Mouse (Mus musculus) kidney, adult 10 weeks (tissue): ENCODE measurements around the gene Ifit1bl1. TPM values are rescaled to one million over a fixed set of nuclear protein-coding genes. Genes with fewer than 3 reads are reported as not detected.

Experiments used
- polyA plus RNA-seq: library from polyadenylated mRNA; stranded (reverse); fragments of 350-450 nt; fragmentation: Illumina TruSeq; extraction: RNeasy Lipid Tissue Mini Kit (QIAGEN cat#74804); gene quantifications from one replicate; pipeline ENCODE4 v1.2.3, GENCODE M21; 2014; ENCODE audit warnings: low read depth, low replicate concordance

Gene Ifit1bl1
- polyA plus RNA-seq: 7.8 TPM

DNA sequence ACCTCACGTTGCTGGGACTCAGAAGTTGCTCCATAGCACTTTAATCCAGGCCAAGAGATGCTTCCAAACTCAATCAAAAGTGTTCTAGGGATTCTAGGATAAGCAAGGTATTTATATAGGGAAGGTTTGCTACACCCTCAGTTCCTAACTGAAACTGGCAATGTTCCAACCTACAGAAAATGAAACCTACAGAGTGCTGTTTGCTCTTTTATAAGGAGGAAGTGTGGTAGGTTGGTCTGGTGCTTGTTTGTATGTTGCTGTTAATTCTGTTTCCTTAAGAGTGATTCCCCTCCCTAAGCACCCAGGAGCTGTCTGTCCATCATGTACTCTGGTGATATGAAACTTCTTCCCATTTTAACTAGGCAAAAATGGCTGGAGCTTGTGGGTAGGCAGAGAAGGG lies at the start of gene Ifit1bl1:
Ifit1bl1 (minus strand) TSS at position 69 of the 400 bp plus-strand sequence.

DNA sequence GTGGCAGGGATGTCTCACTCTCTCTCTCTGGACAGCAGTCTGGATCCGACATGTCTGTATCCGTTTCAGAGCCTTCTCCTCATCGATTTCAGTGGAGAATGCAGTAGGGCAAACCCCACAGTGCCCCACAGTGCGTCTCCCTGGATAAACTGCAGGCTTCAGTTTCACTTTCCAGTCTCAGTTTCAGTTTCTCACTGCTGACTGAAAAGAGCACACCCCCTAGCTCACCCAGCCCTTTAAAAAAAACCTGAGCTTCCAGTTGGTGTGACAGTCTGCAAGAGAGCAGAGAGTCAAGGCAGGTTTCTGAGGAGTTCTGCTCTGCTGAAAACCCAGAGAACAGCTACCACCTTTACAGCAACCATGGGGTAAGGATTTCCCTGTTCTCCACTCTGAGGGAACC lies 38.9 kb upstream of the Ifit1bl1 start, which contains the start of the genes Ifit1bl2 and Ifit1:
Ifit1bl2 (minus strand) TSS at position 121 of the 400 bp plus-strand sequence.
Ifit1 (plus strand) TSS at position 249 of the 400 bp plus-strand sequence.

DNA sequence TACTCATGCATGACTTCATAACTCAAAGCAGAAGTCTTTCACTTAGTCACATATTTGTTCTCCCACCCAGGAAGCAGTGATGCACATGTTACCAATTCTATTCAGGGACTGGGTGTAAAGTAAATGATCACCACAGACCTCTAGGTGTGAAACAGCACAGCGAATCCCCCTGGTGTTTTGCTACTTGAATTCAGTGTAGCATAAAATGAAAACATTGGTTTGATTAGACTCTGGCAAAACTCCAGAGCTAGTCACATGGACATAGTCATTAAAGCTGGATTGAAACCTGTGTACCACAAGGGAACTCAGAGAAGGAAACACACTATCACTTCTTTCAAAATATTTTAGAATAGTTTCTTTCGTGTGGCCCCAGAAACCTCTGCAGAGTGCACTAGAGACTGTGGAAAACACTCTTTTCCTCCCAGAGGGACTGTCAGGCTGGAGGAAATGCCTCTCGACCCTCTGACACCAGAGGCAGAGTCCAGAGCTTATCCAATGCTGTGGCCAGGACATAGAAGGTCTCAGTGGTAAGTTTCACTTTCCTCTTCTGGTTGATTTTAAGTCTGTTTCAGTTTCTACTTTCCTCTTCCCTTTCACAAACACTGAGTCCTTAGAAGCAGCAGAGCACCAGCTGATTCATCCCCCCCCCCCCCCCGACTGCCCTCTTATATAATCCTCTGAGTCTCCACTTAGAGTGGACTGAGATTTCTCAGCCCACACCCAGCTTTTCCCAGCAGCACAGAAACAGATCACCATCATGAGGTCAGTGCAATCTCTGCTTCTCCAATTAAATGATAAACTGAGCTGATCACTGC lies 5.7 kb upstream of the Ifit1bl1 start, which contains the start of gene Ifit3b:
Ifit3b (plus strand) TSS at position 734 of the 815 bp plus-strand sequence.

DNA sequence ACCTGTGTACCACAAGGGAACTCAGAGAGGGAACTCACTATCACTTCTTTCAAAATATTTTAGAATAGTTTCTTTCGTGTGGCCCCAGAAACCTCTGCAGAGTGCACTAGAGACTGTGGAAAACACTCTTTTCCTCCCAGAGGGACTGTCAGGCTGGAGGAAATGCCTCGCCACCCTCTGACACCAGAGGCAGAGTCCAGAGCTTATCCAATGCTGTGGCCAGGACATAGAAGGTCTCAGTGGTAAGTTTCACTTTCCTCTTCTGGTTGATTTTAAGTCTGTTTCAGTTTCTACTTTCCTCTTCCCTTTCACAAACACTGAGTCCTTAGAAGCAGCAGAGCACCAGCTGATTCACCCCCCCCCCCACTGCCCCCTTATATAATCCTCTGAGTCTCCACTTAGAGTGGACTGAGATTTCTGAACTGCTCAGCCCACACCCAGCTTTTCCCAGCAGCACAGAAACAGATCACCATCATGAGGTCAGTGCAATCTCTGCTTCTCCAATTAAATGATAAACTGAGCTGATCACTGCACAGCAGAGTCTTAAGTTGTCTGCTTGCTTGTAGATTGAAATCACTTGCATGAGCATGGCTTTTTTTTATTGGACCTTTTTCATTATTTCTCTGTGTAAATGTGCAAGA lies 18.5 kb downstream of the Ifit1bl1 start, which contains the start of gene Ifit3:
Ifit3 (plus strand) TSS at position 406 of the 641 bp plus-strand sequence.

DNA sequence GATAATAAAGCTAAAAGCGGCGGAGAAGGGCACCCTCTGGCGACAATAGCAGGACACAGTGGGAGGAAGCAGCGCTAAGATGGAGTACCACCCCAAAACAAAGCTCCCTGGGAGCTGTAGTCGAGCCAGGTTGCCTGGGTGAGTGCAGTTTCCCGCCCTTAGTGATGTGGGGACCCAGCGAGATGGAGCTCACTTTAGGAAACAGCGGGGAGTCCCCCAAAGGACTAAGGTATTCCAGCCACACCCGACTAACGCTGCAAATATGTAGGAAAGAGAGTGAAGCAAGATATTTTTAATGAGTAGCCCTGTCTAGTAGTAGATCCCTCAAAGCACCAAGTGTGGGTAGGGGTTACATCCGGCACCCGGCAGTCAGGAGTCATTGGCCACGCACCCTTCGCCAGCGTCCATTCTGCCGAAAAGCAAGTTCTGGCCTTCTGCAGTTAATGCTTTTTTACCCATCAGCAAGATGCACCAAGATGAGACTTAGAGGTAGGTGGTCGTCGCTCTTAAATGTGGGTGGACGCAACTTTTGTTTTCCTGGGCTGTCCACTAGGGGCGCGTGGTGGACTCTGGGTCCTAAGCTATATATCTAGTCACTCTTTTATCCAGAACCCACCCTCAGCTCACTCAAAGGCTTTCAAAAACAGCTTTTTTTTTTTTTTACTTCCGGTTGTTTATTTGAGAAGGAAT lies 51.1 kb downstream of the Ifit1bl1 start, which contains the start of gene Ifit2:
Ifit2 (plus strand) TSS at position 161 of the 690 bp plus-strand sequence.

Other genes starting within 250 kb of the Ifit1bl1 start
- 1.4 TPM for gene Ch25h, start 126.8 kb downstream of the Ifit1bl1 start, polyA plus RNA-seq
- 284 TPM for gene Lipa, start 74.5 kb downstream of the Ifit1bl1 start, polyA plus RNA-seq
- gene Ifit2, start 51.3 kb downstream of the Ifit1bl1 start, polyA plus RNA-seq: 29.8 TPM
- gene Ifit3, start 18.4 kb downstream of the Ifit1bl1 start, polyA plus RNA-seq: 45.0 TPM
- 14.9 TPM for gene Ifit3b, start 6.0 kb upstream of the Ifit1bl1 start, polyA plus RNA-seq
- 4.0 TPM for gene Ifit1bl2, start 38.8 kb upstream of the Ifit1bl1 start, polyA plus RNA-seq
- 10.9 TPM for gene Ifit1, start 38.9 kb upstream of the Ifit1bl1 start, polyA plus RNA-seq
- 164 TPM for gene Slc16a12, start 145.3 kb upstream of the Ifit1bl1 start, polyA plus RNA-seq